Mouse (Mus musculus) erythroblast, embryonic 14.5 days (primary cell): ENCODE data around the gene H2-DMb1. TPM values are rescaled to one million over a fixed set of nuclear protein-coding genes. Genes with fewer than 3 reads are reported as not detected.

ENCODE experiments used
- H3K27me3 ChIP-seq: 2 replicates; pipeline ENCODE4 v1.6.1; 2012; ENCODE audit warnings: inconsistent platforms; ENCODE audit not compliant: control insufficient read depth
- H3K36me3 ChIP-seq: 2 replicates; pipeline ENCODE4 v1.6.1; 2012; ENCODE audit warnings: mild to moderate bottlenecking, inconsistent platforms; ENCODE audit not compliant: control insufficient read depth
- H3K4me1 ChIP-seq: 2 replicates; pipeline ENCODE4 v1.6.1; 2012; ENCODE audit warnings: inconsistent platforms; ENCODE audit not compliant: control insufficient read depth
- H3K4me3 ChIP-seq: replicated peaks from 2 replicates; pipeline ENCODE3; 2012; ENCODE audit warnings: moderate library complexity, mild to moderate bottlenecking, inconsistent platforms
- H3K9me3 ChIP-seq: 2 replicates; pipeline ENCODE4 v1.6.1; 2012; ENCODE audit warnings: low read length, inconsistent platforms, mixed read lengths; ENCODE audit not compliant: control insufficient read depth
- GATA1 ChIP-seq: IDR thresholded peaks from 2 replicates; pipeline ENCODE4 v1.6.1; 2012; ENCODE audit warnings: low read length, inconsistent platforms, mixed read lengths
- TAL1 ChIP-seq: IDR thresholded peaks from 3 replicates; pipeline ENCODE4 v1.6.1; 2012; ENCODE audit warnings: low read length, inconsistent platforms, mixed read lengths
- polyA plus RNA-seq: library from polyadenylated mRNA; stranded (reverse); fragments of >175 nt; gene quantifications from 2 replicates; pipeline ENCODE4 v1.2.3, GENCODE M21; 2012

Gene H2-DMb1
- polyA plus RNA-seq, 1 experiment: not detected

GRCm38 (mm10) chr17:34209680-34210079 is 56.8 kb downstream of the H2-DMb1 start:
- Histone ChIP-seq H3K27me3 (peaks cover 17% of the 10 kb centered on the region), H3K9me3 (0 out of 2 replicates have a peak, but pooled peaks cover 2% of the 10 kb centered on the region), H3K4me1 (peaks cover 33% of the 10 kb centered on the region), H3K4me3 (no peak overlapping the region), H3K36me3 (no peaks in the 10 kb centered on the region)
- TF ChIP-seq GATA1: no peak
- TF ChIP-seq TAL1: no peak

Other genes starting within 250 kb of the H2-DMb1 start
- gene Platr17, start 247.9 kb upstream of the H2-DMb1 start, polyA plus RNA-seq: 0.08 TPM in 1 of 2 replicates, not detected in the other
- gene Daxx, start 243.7 kb upstream of the H2-DMb1 start, polyA plus RNA-seq: 1.4 TPM in 2 replicates
- gene Tapbp, start 237.2 kb upstream of the H2-DMb1 start, polyA plus RNA-seq: 14.7 and 21.8 TPM in 2 replicates
- 5.6 and 5.7 TPM in 2 replicates for gene Zbtb22, start 237.2 kb upstream of the H2-DMb1 start, polyA plus RNA-seq
- 3.1 and 3.5 TPM in 2 replicates for gene Rgl2, start 223.5 kb upstream of the H2-DMb1 start, polyA plus RNA-seq
- 48.7 and 66.5 TPM in 2 replicates for gene Pfdn6, start 212.7 kb upstream of the H2-DMb1 start, polyA plus RNA-seq
- 6.0 and 6.7 TPM in 2 replicates for gene Wdr46, start 212.4 kb upstream of the H2-DMb1 start, polyA plus RNA-seq
- 0.21 and 0.45 TPM in 2 replicates for gene B3galt4, start 201.6 kb upstream of the H2-DMb1 start, polyA plus RNA-seq
- gene Vps52, start 197.3 kb upstream of the H2-DMb1 start, polyA plus RNA-seq: 10.1 and 11.6 TPM in 2 replicates
- 11.8 and 13.8 TPM in 2 replicates for gene Rps18, start 197.1 kb upstream of the H2-DMb1 start, polyA plus RNA-seq
- 0.91 and 0.94 TPM in 2 replicates for gene H2-K1, start 152.7 kb upstream of the H2-DMb1 start, polyA plus RNA-seq
- gene Ring1, start 128.4 kb upstream of the H2-DMb1 start, polyA plus RNA-seq: 1.8 and 2.5 TPM in 2 replicates
- 1.4 TPM in 2 replicates for gene H2-Ke6, start 125.0 kb upstream of the H2-DMb1 start, polyA plus RNA-seq
- gene Slc39a7, start 121.4 kb upstream of the H2-DMb1 start, polyA plus RNA-seq: 3.5 TPM in 2 replicates
- gene Rxrb, start 121.3 kb upstream of the H2-DMb1 start, polyA plus RNA-seq: 10.1 and 11.3 TPM in 2 replicates
- 0.45 and 0.56 TPM in 2 replicates for gene Col11a2, start 113.6 kb upstream of the H2-DMb1 start, polyA plus RNA-seq
- 0.04 and 0.14 TPM in 2 replicates for gene H2-Oa, start 60.7 kb upstream of the H2-DMb1 start, polyA plus RNA-seq
- 0.46 and 1.0 TPM in 2 replicates for gene H2-DMa, start 33.5 kb upstream of the H2-DMb1 start, polyA plus RNA-seq
- 28.3 and 30.4 TPM in 2 replicates for gene Brd2, start 30.4 kb upstream of the H2-DMb1 start, polyA plus RNA-seq
- gene H2-DMb2, start 9.8 kb upstream of the H2-DMb1 start, polyA plus RNA-seq: not detected in 2 replicates
- gene Tap1, start 34.5 kb downstream of the H2-DMb1 start, polyA plus RNA-seq: 0.05 and 0.06 TPM in 2 replicates
- 0.05 and 0.10 TPM in 2 replicates for gene Psmb9, start 34.7 kb downstream of the H2-DMb1 start, polyA plus RNA-seq
- gene Psmb8, start 44.6 kb downstream of the H2-DMb1 start, polyA plus RNA-seq: 0.24 and 0.28 TPM in 2 replicates
- 0.83 and 1.0 TPM in 2 replicates for gene Tap2, start 50.5 kb downstream of the H2-DMb1 start, polyA plus RNA-seq
- not detected in 2 replicates for gene H2-Ob, start 85.8 kb downstream of the H2-DMb1 start, polyA plus RNA-seq
- 0.14 TPM in 1 of 2 replicates, not detected in the other for gene H2-Ab1, start 104.6 kb downstream of the H2-DMb1 start, polyA plus RNA-seq
- gene H2-Aa, start 134.8 kb downstream of the H2-DMb1 start, polyA plus RNA-seq: not detected in 2 replicates
- 0.05 TPM in 1 of 2 replicates, not detected in the other for gene H2-Eb1, start 152.8 kb downstream of the H2-DMb1 start, polyA plus RNA-seq
- not detected in 2 replicates for gene H2-Eb2, start 172.6 kb downstream of the H2-DMb1 start, polyA plus RNA-seq
- gene Btnl2, start 201.8 kb downstream of the H2-DMb1 start, polyA plus RNA-seq: not detected in 2 replicates
- not detected in 2 replicates for gene Btnl1, start 224.1 kb downstream of the H2-DMb1 start, polyA plus RNA-seq
- gene BC051142, start 245.7 kb downstream of the H2-DMb1 start, polyA plus RNA-seq: not detected in 2 replicates